8 mouse cellular contexts compared by ENCODE assay signal in the genomic region with DNA sequence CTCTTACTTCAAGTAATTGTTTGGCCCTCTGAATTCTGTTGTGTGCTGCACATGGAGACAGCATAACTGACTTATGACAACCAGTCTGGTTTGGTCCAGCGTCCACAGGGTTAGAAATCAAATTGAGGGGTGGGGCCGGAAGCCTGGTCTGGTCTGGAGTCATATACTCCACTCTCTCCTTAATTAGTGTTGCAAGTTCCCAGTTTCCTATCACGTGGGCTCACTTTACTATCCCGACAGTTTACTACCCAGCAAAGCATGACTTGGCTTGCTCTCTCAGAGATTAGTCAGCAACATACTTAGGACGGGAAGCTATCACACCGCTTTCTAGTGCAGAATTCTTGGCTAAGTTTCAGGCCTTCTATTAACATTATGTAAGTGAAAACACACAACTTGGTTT. TPM values are rescaled to one million over a fixed set of nuclear protein-coding genes. Genes with fewer than 3 reads are reported as not detected.
DNase-seq lines count a peak whose midpoint lies in the region; ATAC-seq and TF ChIP-seq lines count a peak whose summit lies in the region.

No protein-coding gene starts in this region.

- peak; percentile 47 to 81 for DNase-seq in adrenal gland, adult (ENCODE audit: inconsistent age in 2 of 2, low spot score in 1 of 2)
- no peak for DNase-seq in adrenal gland, postnatal 25 days
- no peak for DNase-seq in yolk sac, embryonic 10.5 days (ENCODE audit: low spot score)
- no peak for DNase-seq in midbrain, embryonic 11.5 days (ENCODE audit: low spot score, missing footprints)
- no peak for DNase-seq in midbrain, embryonic 10.5 days (ENCODE audit: low spot score)

- no peaks in the 10 kb centered on the region for H3K36me3 ChIP-seq in intestine, postnatal 0 days (ENCODE audit: control insufficient read depth, insufficient read depth)
- no peaks in the 10 kb centered on the region for H3K36me3 ChIP-seq in liver, embryonic 15.5 days (replicated peaks)
- no peaks in the 10 kb centered on the region for H3K36me3 ChIP-seq in midbrain, embryonic 11.5 days (ENCODE audit: control insufficient read depth, insufficient read depth, low read length)
- no peaks in the 10 kb centered on the region for H3K36me3 ChIP-seq in midbrain, embryonic 10.5 days

- no peaks in the 10 kb centered on the region for H3K27me3 ChIP-seq in intestine, postnatal 0 days (replicated peaks; ENCODE audit: control insufficient read depth, insufficient read depth, low read length)
- no peaks in the 10 kb centered on the region for H3K27me3 ChIP-seq in liver, embryonic 15.5 days
- H3K27me3 ChIP-seq in midbrain, embryonic 11.5 days (ENCODE audit: control insufficient read depth, insufficient read depth, low read length) = no peaks in the 10 kb centered on the region
- no peaks in the 10 kb centered on the region for H3K27me3 ChIP-seq in midbrain, embryonic 10.5 days (ENCODE audit: low read depth, poor library complexity, severe bottlenecking)

- peak; percentile 89 for ATAC-seq in erythroblast, adult 5-6 weeks (replicated peaks; ENCODE audit: low FRiP score, poor library complexity, severe bottlenecking)
- peak; percentile 97 for ATAC-seq in intestine, postnatal 0 days
- ATAC-seq in liver, embryonic 15.5 days (ENCODE audit: insufficient read depth) = peak; percentile 70
- no peak for ATAC-seq in midbrain, embryonic 11.5 days (ENCODE audit: low FRiP score)

- peaks cover 9% of the 10 kb centered on the region; the same call in 1 of the 2 replicates for H3K4me1 ChIP-seq in intestine, postnatal 0 days (replicated peaks; ENCODE audit: control insufficient read depth, insufficient read depth, low read length)
- H3K4me1 ChIP-seq in liver, embryonic 15.5 days (replicated peaks) = peaks cover 64% of the 10 kb centered on the region
- 0 out of 2 replicates have a peak, but pooled peaks cover 3% of the 10 kb centered on the region for H3K4me1 ChIP-seq in midbrain, embryonic 11.5 days (ENCODE audit: control insufficient read depth, insufficient read depth, low read length)
- peaks cover 33% of the 10 kb centered on the region for H3K4me1 ChIP-seq in midbrain, embryonic 10.5 days

- no peak overlapping the region for H3K27ac ChIP-seq in intestine, postnatal 0 days (ENCODE audit: low read depth, low read length)
- H3K27ac ChIP-seq in liver, embryonic 15.5 days (replicated peaks) = peak overlapping the region; percentile 54; the same call in 1 of the 2 replicates
- H3K27ac ChIP-seq in midbrain, embryonic 11.5 days (ENCODE audit: low read depth, low read length) = no peak overlapping the region
- H3K27ac ChIP-seq in midbrain, embryonic 10.5 days (replicated peaks) = no peak overlapping the region

- no peak overlapping the region for H3K4me3 ChIP-seq in intestine, postnatal 0 days (ENCODE audit: low read depth, low read length)
- no peak overlapping the region for H3K4me3 ChIP-seq in liver, embryonic 15.5 days (replicated peaks)
- H3K4me3 ChIP-seq in midbrain, embryonic 11.5 days (ENCODE audit: low read depth, low read length) = no peak overlapping the region
- H3K4me3 ChIP-seq in midbrain, embryonic 10.5 days = no peak overlapping the region

- TF ChIP-seq CTCF in intestine, postnatal 0 days (IDR thresholded peaks at IDR 0.05; ENCODE audit: low read depth) = no peak

- no peaks in the 10 kb centered on the region for H3K9me3 ChIP-seq in intestine, postnatal 0 days (ENCODE audit: control insufficient read depth)
- H3K9me3 ChIP-seq in liver, embryonic 15.5 days (replicated peaks) = no peaks in the 10 kb centered on the region
- no peaks in the 10 kb centered on the region for H3K9me3 ChIP-seq in midbrain, embryonic 11.5 days (ENCODE audit: control insufficient read depth, low read length)
- no peaks in the 10 kb centered on the region; the same call in 1 of the 2 replicates for H3K9me3 ChIP-seq in midbrain, embryonic 10.5 days (replicated peaks)

- no peak overlapping the region for H3K9ac ChIP-seq in intestine, postnatal 0 days (ENCODE audit: low read depth, low read length)
- H3K9ac ChIP-seq in liver, embryonic 15.5 days = no peak overlapping the region
- no peak overlapping the region for H3K9ac ChIP-seq in midbrain, embryonic 11.5 days (ENCODE audit: low read length)

- 4% methylated on average over 6 of the region's 6 CpGs for WGBS in intestine, postnatal 0 days
- 19% methylated on average over 6 of the region's 6 CpGs for WGBS in liver, embryonic 15.5 days (ENCODE audit: insufficient replicate concordance)
- WGBS in midbrain, embryonic 11.5 days = 76% methylated on average over 6 of the region's 6 CpGs
- 82% methylated on average over 6 of the region's 6 CpGs for WGBS in midbrain, embryonic 10.5 days

- no peak overlapping the region; the same call in 1 of the 2 replicates for H3K4me2 ChIP-seq in intestine, postnatal 0 days (replicated peaks; ENCODE audit: low read depth)
- H3K4me2 ChIP-seq in liver, embryonic 15.5 days = peak overlapping the region; percentile 13; the same call in 1 of the 2 replicates
- H3K4me2 ChIP-seq in midbrain, embryonic 11.5 days = no peak overlapping the region

RNA-seq across cellular contexts. Expression of a gene that starts 36.3 kb away (rescaled TPM):
- 13.6 and 18.7 TPM in 2 replicates for total RNA-seq in adrenal gland, postnatal 25 days (2021)
- total RNA-seq in erythroblast, adult 5-6 weeks (2015; ENCODE audit: low replicate concordance) = 1.5 and 1.9 TPM in 2 replicates
- 2.2 and 2.3 TPM in 2 replicates for total RNA-seq in erythroblast, adult 5-6 weeks (2017; ENCODE audit: low replicate concordance)
- polyA plus RNA-seq in intestine, postnatal 0 days (2015; fragmentation: Nextera tagmentation; extraction: Ambion mirVana) = 2.8 and 3.3 TPM in 2 replicates
- 0.81 and 0.89 TPM in 2 replicates for polyA plus RNA-seq in liver, embryonic 15.5 days (2015; fragmentation: Nextera tagmentation; extraction: Ambion mirVana)
- polyA plus RNA-seq in midbrain, embryonic 11.5 days (2014; fragmentation: Nextera tagmentation; extraction: Ambion mirVana) = 4.5 and 5.5 TPM in 2 replicates
- 5.0 and 5.2 TPM in 2 replicates for polyA plus RNA-seq in midbrain, embryonic 10.5 days (2016; fragmentation: Nextera tagmentation; extraction: Ambion mirVana)

Comparison
In these comparisons a context has a peak if more than half of its experiments do, and no peak if none do; other contexts are left out.
1. DNase-seq: peak in adrenal gland, adult (2 of 2); none in adrenal gland, postnatal 25 days (single experiment), yolk sac, embryonic 10.5 days (single experiment), midbrain, embryonic 11.5 days (single experiment) and midbrain, embryonic 10.5 days (single experiment).